Mouse (Mus musculus): ENCODE results near the gene Gtsf1l. TPM values are rescaled to one million over a fixed set of nuclear protein-coding genes. Genes with fewer than 3 reads are reported as not detected.

The Gtsf1l gene
- polyA plus RNA-seq, 1 experiment, result not detected

DNA sequence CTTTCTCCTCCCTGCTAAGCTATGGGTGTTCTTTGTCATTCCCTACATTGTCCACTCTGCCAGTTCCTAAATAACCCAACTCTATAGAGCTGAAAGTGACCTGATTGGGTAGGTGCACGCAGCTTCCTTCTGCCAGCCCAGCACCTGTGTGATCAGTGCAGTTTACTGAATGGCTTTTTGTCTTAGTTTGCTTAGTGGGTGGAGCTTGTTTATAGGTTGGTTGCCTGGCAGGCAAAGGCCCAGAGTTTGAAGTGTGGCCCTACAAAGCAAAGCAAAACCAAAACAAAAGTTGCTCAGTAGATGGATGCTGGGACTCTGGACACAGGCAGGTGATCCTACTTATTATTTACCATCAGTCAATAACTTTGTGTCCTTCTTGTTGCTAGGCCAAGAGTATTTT, 36.0 kb downstream of the Gtsf1l start:
- Histone ChIP-seq H3K27me3 (ENCODE audit: control insufficient read depth) (no peaks in the 10 kb centered on the region), H3K36me3 (ENCODE audit: control insufficient read depth) (peaks cover 26% of the 10 kb centered on the region), H3K9me3 (ENCODE audit: control insufficient read depth, low read length) (no peaks in the 10 kb centered on the region), H3K4me1 (ENCODE audit: control insufficient read depth) (peaks cover 41% of the 10 kb centered on the region), H3K4me3 (replicated peaks) (no peak overlapping the region)
- TF ChIP-seq TAL1 (IDR thresholded peaks at IDR 0.05; ENCODE audit: low read length), result no peak

DNA sequence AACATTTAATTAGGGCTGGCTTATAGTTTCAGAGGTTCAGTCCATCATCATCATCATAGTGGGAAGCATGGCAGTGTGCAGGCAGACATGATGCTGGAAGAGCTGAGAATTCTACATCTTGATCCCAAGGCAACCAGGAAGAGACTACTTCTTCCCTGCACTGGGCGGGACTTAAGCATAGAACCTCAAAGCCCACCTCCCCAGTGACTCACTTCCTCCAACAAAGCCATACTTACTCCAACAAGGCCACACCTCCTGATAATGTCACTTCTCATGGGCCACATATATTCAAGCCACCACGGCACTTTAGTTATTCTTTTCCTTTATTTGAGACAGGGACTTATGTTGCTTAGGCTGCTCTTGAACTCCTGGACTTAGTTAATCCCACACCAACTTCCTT, 38.5 kb downstream of the Gtsf1l start:
- TF ChIP-seq TAL1 (IDR thresholded peaks at IDR 0.05; ENCODE audit: low read length), result no peak
- TF ChIP-seq GATA1 (IDR thresholded peaks at IDR 0.05; ENCODE audit: low read length), result no peak
- H3K4me1 ChIP-seq (ENCODE audit: control insufficient read depth), result peaks cover 16% of the 10 kb centered on the region
- H3K36me3 ChIP-seq (ENCODE audit: control insufficient read depth), result peaks cover 36% of the 10 kb centered on the region
- H3K27me3 ChIP-seq (ENCODE audit: control insufficient read depth), result no peaks in the 10 kb centered on the region
- no peaks in the 10 kb centered on the region for H3K9me3 ChIP-seq (ENCODE audit: control insufficient read depth, low read length)
- H3K4me3 ChIP-seq (replicated peaks), result no peak overlapping the region

DNA sequence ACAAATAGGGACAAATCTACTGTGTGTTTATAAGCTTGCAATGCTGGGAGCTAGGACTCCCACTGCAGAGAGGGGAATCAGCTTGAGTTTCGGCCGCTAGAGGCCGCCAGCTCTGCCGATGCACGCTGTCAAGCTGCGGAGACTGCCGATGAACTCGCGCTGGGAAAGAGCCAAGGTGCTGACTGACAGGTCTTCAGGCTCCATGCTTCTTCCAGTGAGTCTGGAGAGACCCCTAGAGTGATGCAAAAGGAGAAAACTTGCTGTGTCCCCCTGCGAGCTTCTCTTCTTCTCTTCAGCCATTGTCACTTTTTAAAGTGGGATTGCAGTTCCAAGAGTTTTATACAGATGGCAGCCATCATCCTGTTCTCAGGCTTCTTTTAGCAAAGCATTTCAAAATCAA, 39.5 kb downstream of the Gtsf1l start:
- H3K4me3 ChIP-seq (replicated peaks), result no peak overlapping the region

GRCm38 (mm10) chr2:163039940-163040339, 47.7 kb downstream of the Gtsf1l start:
- Histone ChIP-seq H3K4me3 (replicated peaks) (no peak overlapping the region), H3K36me3 (ENCODE audit: control insufficient read depth) (peaks cover 88% of the 10 kb centered on the region), H3K9me3 (ENCODE audit: control insufficient read depth, low read length) (no peaks in the 10 kb centered on the region), H3K4me1 (ENCODE audit: control insufficient read depth) (no peaks in the 10 kb centered on the region; the same call in 1 of the 2 replicates), H3K27me3 (ENCODE audit: control insufficient read depth) (no peaks in the 10 kb centered on the region)
- TF ChIP-seq TAL1 (IDR thresholded peaks at IDR 0.05; ENCODE audit: low read length), result no peak

More for the DNA sequence above, 39.5 kb downstream of the Gtsf1l start:
- no peaks in the 10 kb centered on the region for H3K9me3 ChIP-seq (ENCODE audit: control insufficient read depth, low read length)
- no peak for TF ChIP-seq TAL1 (IDR thresholded peaks at IDR 0.05; ENCODE audit: low read length)
- no peak for TF ChIP-seq GATA1 (IDR thresholded peaks at IDR 0.05; ENCODE audit: low read length)
- no peaks in the 10 kb centered on the region for H3K27me3 ChIP-seq (ENCODE audit: control insufficient read depth)
- peaks cover 44% of the 10 kb centered on the region for H3K36me3 ChIP-seq (ENCODE audit: control insufficient read depth)
- H3K4me1 ChIP-seq (ENCODE audit: control insufficient read depth), result peaks cover 6% of the 10 kb centered on the region

Other genes with a start within 250 kb of the Gtsf1l start
- 6.8 and 7.0 TPM in 2 replicates for gene Srsf6, start 156.3 kb downstream of the Gtsf1l start, polyA plus RNA-seq (2012)
- 0.02 TPM in 1 of 2 replicates, not detected in the other for gene L3mbtl1, start 144.4 kb downstream of the Gtsf1l start, polyA plus RNA-seq (2012)
- not detected in 2 replicates for gene Sgk2, start 100.5 kb downstream of the Gtsf1l start, polyA plus RNA-seq (2012)
- 0.11 and 0.36 TPM in 2 replicates for gene Ift52, start 70.5 kb downstream of the Gtsf1l start, polyA plus RNA-seq (2012)
- gene Mybl2, start 33.2 kb downstream of the Gtsf1l start, polyA plus RNA-seq (2012), result 21.7 and 27.3 TPM in 2 replicates
- gene Tox2, start 115.3 kb upstream of the Gtsf1l start, polyA plus RNA-seq (2012), result 0.02 and 0.03 TPM in 2 replicates